Mouse (Mus musculus) C2C12 (cell line): Measurements from ENCODE around the gene Gbp4.

Experiments
- CTCF ChIP-seq: IDR thresholded peaks from one replicate; pipeline ENCODE4 v1.5.1; 2011; ENCODE audit not compliant: control insufficient read depth, insufficient read depth, insufficient read length
- MAX ChIP-seq: IDR thresholded peaks from one replicate; pipeline ENCODE4 v1.6.1; 2011; ENCODE audit warnings: mild to moderate bottlenecking, control low read depth
- MYOG ChIP-seq: IDR thresholded peaks from one replicate; pipeline ENCODE4 v1.6.1; 2011; ENCODE audit not compliant: control insufficient read depth, insufficient read length; ENCODE audit errors: extremely low read depth
- USF1 ChIP-seq: IDR thresholded peaks from one replicate; pipeline ENCODE4 v1.6.1; 2011; ENCODE audit warnings: low read depth, mild to moderate bottlenecking, control low read depth, moderate library complexity

- TF ChIP-seq CTCF (no peak), MAX (no peak), USF1 (no peak), MYOG (no peak)
Measured at GRCm38 (mm10) chr5:105156582-105156981, 17.2 kb upstream of the Gbp4 start.
